Mouse (Mus musculus) thymus, adult 2 months (tissue): ENCODE measurements around the gene Erc2. TPM values are rescaled to one million over a fixed set of nuclear protein-coding genes. Genes with fewer than 3 reads are reported as not detected.

Experiments used
- DNase-seq: peaks from one replicate; pipeline ENCODE4 v3.0.0; 2021
- H3K27ac ChIP-seq: fragments of 200-500 bp; 2 replicates; pipeline ENCODE4 v1.5.1; 2012; ENCODE audit warnings: low read length, control low read depth; ENCODE audit not compliant: control insufficient read depth, insufficient read depth
- H3K27me3 ChIP-seq: fragments of 200-500 bp; 2 replicates; pipeline ENCODE4 v1.6.1; 2012; ENCODE audit warnings: mild to moderate bottlenecking, low read length, moderate library complexity, mixed read lengths; ENCODE audit not compliant: control insufficient read depth, insufficient read depth
- H3K36me3 ChIP-seq: fragments of 200-500 bp; 2 replicates; pipeline ENCODE4 v1.6.1; 2012; ENCODE audit warnings: mild to moderate bottlenecking, low read length, moderate library complexity; ENCODE audit not compliant: control insufficient read depth, insufficient read depth
- H3K4me1 ChIP-seq: fragments of 200-500 bp; replicated peaks from 2 replicates; pipeline ENCODE4 v1.6.1; 2012; ENCODE audit warnings: low read length; ENCODE audit not compliant: control insufficient read depth, insufficient read depth
- H3K4me3 ChIP-seq: fragments of 200-500 bp; 2 replicates; pipeline ENCODE4 v1.5.1; 2012; ENCODE audit warnings: mild to moderate bottlenecking, low read length, control low read depth, moderate library complexity; ENCODE audit not compliant: control insufficient read depth, insufficient read depth
- CTCF ChIP-seq: fragments of 200-500 bp; IDR thresholded peaks from 2 replicates; pipeline ENCODE4 v1.5.1; 2012; ENCODE audit warnings: mild to moderate bottlenecking, control low read depth, low read length, moderate library complexity, borderline replicate concordance; ENCODE audit not compliant: control insufficient read depth, poor library complexity, insufficient read depth; ENCODE audit errors: extremely low read depth
- POLR2A ChIP-seq: fragments of 200-500 bp; IDR thresholded peaks from 2 replicates; pipeline ENCODE4 v1.6.1; 2012; ENCODE audit warnings: mild to moderate bottlenecking, low read length, control low read depth, moderate library complexity; ENCODE audit not compliant: control insufficient read depth, poor library complexity, insufficient read depth; ENCODE audit errors: extremely low read depth
- WGBS: fragments of 180-500 bp; shearing (Covaris S2); methylation state at CpG from one replicate; pipeline ENCODE4 v1.1.7; 2018; 5-methylcytosine and 5-hydroxymethylcytosine counted together
- polyA plus RNA-seq: library from polyadenylated mRNA; depleted of rRNA; stranded (reverse); fragments of >200 nt; gene quantifications from 2 replicates; pipeline ENCODE4 v1.2.3, GENCODE M21; 2012

Erc2 gene
- polyA plus RNA-seq, 1 experiment: 0.18 TPM

- no peak for DNase-seq
Observed at GRCm38 (mm10) chr14:27613766-27614165, 8.5 kb upstream of the Erc2 start.

GRCm38 (mm10) chr14:27617286-27617685 is 4.9 kb upstream of the Erc2 start:
- Histone ChIP-seq H3K36me3 (no peaks in the 10 kb centered on the region), H3K4me3 (no peak overlapping the region), H3K27me3 (no peaks in the 10 kb centered on the region; the same call in 1 of the 2 replicates), H3K4me1 (no peaks in the 10 kb centered on the region), H3K27ac (no peak overlapping the region)
- no peak for DNase-seq
- TF ChIP-seq POLR2A (no peak), CTCF (no peak)
- 85% methylated on average over 3 of the region's 3 CpGs for WGBS

More at GRCm38 (mm10) chr14:27613766-27614165, 8.5 kb upstream of the Erc2 start:
- no peaks in the 10 kb centered on the region for H3K27me3 ChIP-seq
- H3K36me3 ChIP-seq: no peaks in the 10 kb centered on the region
- no peak overlapping the region for H3K4me3 ChIP-seq
- TF ChIP-seq CTCF (no peak), POLR2A (no peak)
- H3K4me1 ChIP-seq: no peaks in the 10 kb centered on the region
- WGBS: 80% methylated on average over 5 of the region's 5 CpGs
- no peak overlapping the region for H3K27ac ChIP-seq

GRCm38 (mm10) chr14:27621576-27621975 is 652 bp upstream of the Erc2 start:
- no peak overlapping the region for H3K27ac ChIP-seq
- H3K36me3 ChIP-seq: no peaks in the 10 kb centered on the region
- peaks cover 5% of the 10 kb centered on the region for H3K27me3 ChIP-seq
- TF ChIP-seq POLR2A (no peak), CTCF (no peak)
- no peaks in the 10 kb centered on the region for H3K4me1 ChIP-seq
- no peak overlapping the region for H3K4me3 ChIP-seq
- DNase-seq: no peak
- 58% methylated on average over 8 of the region's 8 CpGs for WGBS

- Histone ChIP-seq H3K4me1 (no peaks in the 10 kb centered on the region), H3K27me3 (peaks cover 5% of the 10 kb centered on the region), H3K27ac (no peak overlapping the region), H3K36me3 (no peaks in the 10 kb centered on the region), H3K4me3 (no peak overlapping the region)
- 6% methylated on average over 6 of the region's 6 CpGs for WGBS
- TF ChIP-seq POLR2A: no peak
- no peak for TF ChIP-seq CTCF
- no peak for DNase-seq
Observed at GRCm38 (mm10) chr14:27622923-27623219, 643 bp downstream of the Erc2 start.

GRCm38 (mm10) chr14:27623368-27623767 is 1.1 kb downstream of the Erc2 start:
- no peak for DNase-seq
- WGBS: 15% methylated on average over 10 of the region's 10 CpGs
- H3K36me3 ChIP-seq: no peaks in the 10 kb centered on the region
- H3K27ac ChIP-seq: no peak overlapping the region
- no peaks in the 10 kb centered on the region for H3K4me1 ChIP-seq
- peaks cover 5% of the 10 kb centered on the region for H3K27me3 ChIP-seq
- TF ChIP-seq CTCF: no peak
- no peak for TF ChIP-seq POLR2A
- H3K4me3 ChIP-seq: no peak overlapping the region

- 79% methylated on average over 10 of the region's 10 CpGs for WGBS
- no peak for DNase-seq
- no peaks in the 10 kb centered on the region for H3K4me1 ChIP-seq
- no peaks in the 10 kb centered on the region; the same call in 1 of the 2 replicates for H3K27me3 ChIP-seq
- H3K27ac ChIP-seq: no peak overlapping the region
- TF ChIP-seq CTCF (no peak), POLR2A (no peak)
- no peaks in the 10 kb centered on the region for H3K36me3 ChIP-seq
- H3K4me3 ChIP-seq: no peak overlapping the region
Observed at GRCm38 (mm10) chr14:27628701-27629100, 6.5 kb downstream of the Erc2 start.

DNA sequence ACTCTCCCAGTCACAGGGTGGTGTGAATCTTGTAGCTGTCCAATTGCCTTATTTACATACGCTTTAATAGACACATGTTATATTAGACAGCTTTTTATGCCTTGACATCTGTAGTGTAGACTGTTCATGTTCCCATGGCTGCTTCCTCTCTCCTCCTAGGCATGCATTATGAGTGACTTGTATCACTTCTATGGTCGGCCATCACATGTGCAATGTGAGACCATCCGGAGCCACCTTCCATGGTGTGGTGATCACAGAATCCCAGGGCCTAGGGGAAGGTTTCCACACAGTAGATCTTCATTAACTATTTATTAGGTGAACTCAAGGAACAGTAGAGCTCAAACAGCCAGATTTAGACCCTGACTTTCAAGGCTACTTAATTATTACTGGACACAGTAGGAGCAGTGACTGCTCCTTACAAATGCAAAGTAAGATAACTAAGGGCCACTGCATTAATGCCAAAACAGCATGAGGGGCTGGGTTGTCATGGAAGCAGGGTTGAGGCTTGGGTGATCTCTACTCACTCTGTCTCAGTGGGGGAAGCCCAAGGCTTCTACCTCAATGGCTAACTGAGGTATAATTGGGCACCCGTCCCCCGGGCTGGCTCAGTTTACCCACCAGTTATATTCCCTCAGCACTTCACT is 7.3 kb downstream of the Erc2 start:
- DNase-seq: no peak
- H3K4me1 ChIP-seq: no peaks in the 10 kb centered on the region
- WGBS: 92% methylated on average over 5 of the region's 5 CpGs
- no peak overlapping the region for H3K4me3 ChIP-seq
- no peaks in the 10 kb centered on the region for H3K36me3 ChIP-seq
- H3K27me3 ChIP-seq: no peaks in the 10 kb centered on the region
- no peak overlapping the region for H3K27ac ChIP-seq
- no peak for TF ChIP-seq POLR2A
- no peak for TF ChIP-seq CTCF
